Mouse (Mus musculus) embryonic facial prominence, embryonic 11.5 days (tissue): ENCODE measurements around the gene Soat1. TPM values are rescaled to one million over a fixed set of nuclear protein-coding genes. Genes with fewer than 3 reads are reported as not detected.

Experiments used
- ATAC-seq: fragments of 200-750 bp; cut with Nextera tagmentation; replicated peaks from 2 replicates; pipeline ENCODE4 v1.8.0; 2017; ENCODE audit warnings: low read depth; ENCODE audit not compliant: insufficient number of reproducible peaks, low FRiP score, low TSS enrichment
- DNase-seq: peaks from one replicate; pipeline ENCODE4 v3.0.0-alpha.2; 2015; ENCODE audit warnings: low spot score
- H3K27ac ChIP-seq: fragments of 300-500 bp; sonication (generic); replicated peaks from 2 replicates; pipeline ENCODE4 v1.5.1; 2014; ENCODE audit warnings: mild to moderate bottlenecking, low read depth, low read length, control low read depth
- H3K27me3 ChIP-seq: fragments of 300-500 bp; sonication (generic); 2 replicates; pipeline ENCODE4 v1.6.1; 2014; ENCODE audit warnings: mild to moderate bottlenecking, low read length, moderate library complexity, mixed read lengths; ENCODE audit not compliant: control insufficient read depth, insufficient read depth
- H3K36me3 ChIP-seq: fragments of 300-500 bp; sonication (generic); replicated peaks from 2 replicates; pipeline ENCODE4 v1.6.1; 2014; ENCODE audit warnings: low read depth, mild to moderate bottlenecking, low read length, moderate library complexity, mixed read lengths; ENCODE audit not compliant: control insufficient read depth, insufficient read depth
- H3K4me1 ChIP-seq: fragments of 300-500 bp; sonication (generic); 2 replicates; pipeline ENCODE4 v1.6.1; 2014; ENCODE audit warnings: low read length, mixed read lengths; ENCODE audit not compliant: control insufficient read depth, insufficient read depth
- H3K4me2 ChIP-seq: fragments of 300-500 bp; sonication (generic); 2 replicates; pipeline ENCODE4 v1.6.1; 2014; ENCODE audit warnings: low read depth, mild to moderate bottlenecking, control low read depth, low read length, moderate library complexity
- H3K4me3 ChIP-seq: fragments of 300-500 bp; sonication (generic); 2 replicates; pipeline ENCODE4 v1.5.1; 2014; ENCODE audit warnings: low read depth, low read length, control low read depth
- H3K9ac ChIP-seq: fragments of 300-500 bp; sonication (generic); replicated peaks from 2 replicates; pipeline ENCODE4 v1.6.1; 2014; ENCODE audit warnings: mild to moderate bottlenecking, control low read depth, low read length
- H3K9me3 ChIP-seq: fragments of 300-500 bp; sonication (generic); replicated peaks from 2 replicates; pipeline ENCODE4 v1.6.1; 2016; ENCODE audit warnings: mild to moderate bottlenecking, low read length, inconsistent platforms, mixed read lengths; ENCODE audit not compliant: control insufficient read depth
- WGBS: fragments of 180-500 bp; shearing (Covaris S2); extraction: QIAGEN DNeasy Blood & Tissue Kit; methylation state at CpG from one replicate; pipeline ENCODE4 v1.1.7; 2014; 5-methylcytosine and 5-hydroxymethylcytosine counted together
- polyA plus RNA-seq: library from polyadenylated mRNA; unstranded; fragments of >200 nt; fragmentation: Nextera tagmentation; extraction: Ambion mirVana; gene quantifications from 2 replicates; pipeline ENCODE4 v1.2.1, GENCODE M21; 2014

The Soat1 gene
- polyA plus RNA-seq, 1 experiment from 2014 or later = 25.3 TPM

DNA sequence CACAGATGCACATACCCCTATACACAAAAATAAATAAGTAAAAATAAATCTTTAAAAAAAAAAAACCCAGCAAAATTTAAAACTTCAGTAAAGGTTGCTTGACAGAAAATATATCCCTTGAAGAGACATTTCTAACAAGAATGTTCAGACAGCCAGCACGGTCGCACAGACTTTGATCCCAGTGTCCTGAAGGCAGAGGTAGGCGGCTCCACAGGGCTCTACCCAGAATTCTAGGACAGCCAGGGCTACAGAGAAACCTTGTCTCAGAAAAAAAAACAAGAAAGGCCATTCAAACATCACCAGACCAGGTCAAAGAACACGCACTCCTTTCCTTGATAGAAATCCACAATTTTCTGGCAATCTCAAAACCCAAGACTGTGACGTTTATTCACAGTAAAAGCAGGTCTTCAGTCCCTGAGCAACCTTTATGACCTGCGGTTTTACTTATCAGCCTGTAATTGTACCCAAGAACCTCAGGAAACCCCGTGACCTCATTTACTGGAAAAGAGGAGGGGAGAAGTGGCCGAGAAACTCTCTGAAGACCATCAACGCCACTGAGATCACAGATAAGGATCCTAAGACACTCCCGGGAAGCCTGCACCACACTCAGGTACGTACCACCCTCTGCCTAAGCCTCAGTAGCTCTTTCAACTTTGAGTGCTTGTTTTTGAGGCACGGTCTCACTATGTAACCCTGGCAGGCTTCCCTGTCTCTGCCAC is 11.7 kb downstream of the Soat1 start:
- ATAC-seq (no peak), DNase-seq (no peak)
- Histone ChIP-seq H3K9ac (no peak overlapping the region), H3K4me1 (no peaks in the 10 kb centered on the region), H3K4me2 (no peak overlapping the region), H3K27me3 (no peaks in the 10 kb centered on the region), H3K9me3 (no peaks in the 10 kb centered on the region), H3K27ac (no peak overlapping the region), H3K4me3 (no peak overlapping the region), H3K36me3 (no peaks in the 10 kb centered on the region)
- WGBS = 78% methylated on average over 12 of the region's 12 CpGs

DNA sequence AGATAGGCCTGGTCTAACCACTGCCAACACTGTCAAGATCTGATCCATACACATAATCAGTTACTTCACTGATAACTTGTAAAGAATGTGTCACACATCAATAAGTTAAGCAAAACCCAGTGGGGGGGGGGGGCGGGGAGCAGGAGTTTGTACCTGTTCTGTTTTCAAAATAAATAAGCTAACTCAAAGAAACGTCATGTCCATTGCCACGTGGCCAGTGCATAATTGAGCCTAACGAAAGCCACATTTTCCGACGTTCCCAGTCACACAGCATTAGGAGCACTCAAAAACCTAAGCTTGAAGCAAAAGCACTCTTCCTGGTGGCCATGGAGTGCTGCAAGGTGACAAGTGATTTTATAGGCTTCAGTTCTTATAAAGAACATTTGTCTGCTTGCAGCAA is 13.1 kb downstream of the Soat1 start:
- WGBS = 52% methylated on average over 6 of the region's 6 CpGs

DNA sequence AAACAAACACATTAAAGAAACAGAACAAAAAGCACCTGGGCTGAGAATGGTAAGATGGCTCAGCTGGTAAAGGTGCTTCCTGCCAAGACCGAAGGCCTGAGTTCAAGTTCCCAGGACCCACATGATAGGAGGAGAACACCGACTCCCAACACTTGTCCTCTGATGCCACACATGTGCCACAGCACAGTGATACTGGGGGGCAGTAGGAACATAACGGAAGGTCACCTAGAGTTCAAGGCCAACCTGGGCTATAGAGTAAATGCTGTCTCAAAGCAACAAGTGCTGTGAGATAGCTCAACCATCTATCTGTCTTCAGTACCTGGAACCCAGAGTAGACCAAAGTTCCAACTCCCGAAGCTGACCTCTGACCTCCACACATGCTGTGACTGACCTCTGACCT is 13.9 kb downstream of the Soat1 start:
- H3K27ac ChIP-seq = no peak overlapping the region
- ATAC-seq = no peak
- WGBS = 88% methylated on average over 4 of the region's 4 CpGs
- no peak overlapping the region for H3K4me3 ChIP-seq
- no peaks in the 10 kb centered on the region for H3K4me1 ChIP-seq
- no peaks in the 10 kb centered on the region for H3K27me3 ChIP-seq
- no peaks in the 10 kb centered on the region for H3K9me3 ChIP-seq
- H3K9ac ChIP-seq = no peak overlapping the region
- no peak for DNase-seq
- H3K4me2 ChIP-seq = no peak overlapping the region
- H3K36me3 ChIP-seq = no peaks in the 10 kb centered on the region

More for the DNA sequence above, 13.1 kb downstream of the Soat1 start:
- ATAC-seq (no peak), DNase-seq (peak; percentile 23)
- Histone ChIP-seq H3K4me1 (no peaks in the 10 kb centered on the region), H3K4me3 (no peak overlapping the region), H3K27ac (no peak overlapping the region), H3K27me3 (no peaks in the 10 kb centered on the region), H3K36me3 (no peaks in the 10 kb centered on the region), H3K9ac (no peak overlapping the region), H3K9me3 (no peaks in the 10 kb centered on the region), H3K4me2 (no peak overlapping the region)

DNA sequence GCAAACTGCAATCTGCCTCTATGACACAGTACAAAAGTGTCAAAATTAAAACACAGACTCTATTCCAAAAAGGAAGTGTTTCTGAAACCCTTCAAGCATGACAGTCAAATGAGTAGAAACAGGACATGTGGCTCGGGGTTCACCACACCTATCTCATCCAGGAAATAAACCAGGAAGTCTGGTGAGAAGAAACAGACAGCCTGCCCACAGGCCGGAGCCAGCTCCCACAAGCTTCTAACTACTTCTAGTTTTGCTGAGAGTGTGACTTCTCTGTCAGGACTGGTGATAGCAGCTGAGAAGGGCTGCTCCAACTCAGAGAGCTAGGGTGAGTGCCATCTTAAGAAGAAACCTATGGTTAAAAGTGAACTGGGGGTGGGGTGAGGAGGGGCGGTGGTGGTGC is 14.4 kb downstream of the Soat1 start:
- no peak overlapping the region for H3K4me2 ChIP-seq
- 76% methylated on average over 3 of the region's 3 CpGs for WGBS
- H3K4me1 ChIP-seq = no peaks in the 10 kb centered on the region
- no peak for ATAC-seq
- no peak for DNase-seq
- H3K36me3 ChIP-seq = no peaks in the 10 kb centered on the region
- H3K27ac ChIP-seq = no peak overlapping the region
- no peak overlapping the region for H3K9ac ChIP-seq
- H3K27me3 ChIP-seq = no peaks in the 10 kb centered on the region
- no peaks in the 10 kb centered on the region for H3K9me3 ChIP-seq
- H3K4me3 ChIP-seq = no peak overlapping the region

DNA sequence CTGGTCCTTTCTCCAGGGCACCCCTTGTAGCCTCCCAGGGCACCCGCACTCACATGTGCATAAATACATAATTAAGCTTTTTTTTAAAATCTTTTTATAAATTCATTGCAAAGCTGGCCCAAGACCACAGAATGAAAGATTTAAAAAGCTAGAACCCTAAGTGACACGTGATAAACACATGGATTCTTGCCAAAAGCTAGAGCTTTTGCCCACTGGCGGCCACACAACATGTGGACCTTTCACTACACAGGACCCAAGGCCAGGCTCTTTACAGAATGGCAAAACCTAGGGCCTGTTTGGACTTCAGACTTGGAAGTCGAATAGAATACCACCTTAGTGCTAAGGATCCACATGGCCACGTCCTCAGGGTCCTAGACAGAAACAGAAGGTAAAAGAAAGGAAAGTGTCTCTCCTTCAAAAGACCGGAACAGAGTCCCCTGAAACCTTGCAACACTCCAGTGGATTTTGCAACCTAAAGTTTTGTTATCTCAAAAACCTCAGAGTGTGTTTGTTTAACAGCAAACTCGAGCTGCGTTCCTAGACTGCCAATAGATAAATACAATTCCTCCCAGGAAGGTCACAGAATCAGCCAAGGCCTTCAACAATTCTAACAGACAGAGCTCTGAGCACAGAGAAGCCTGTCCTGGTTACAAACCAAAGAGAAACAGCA is 15.6 kb downstream of the Soat1 start:
- no peak for DNase-seq
- Histone ChIP-seq H3K36me3 (no peaks in the 10 kb centered on the region), H3K27ac (no peak overlapping the region), H3K9ac (no peak overlapping the region), H3K9me3 (no peaks in the 10 kb centered on the region), H3K4me3 (no peak overlapping the region), H3K27me3 (no peaks in the 10 kb centered on the region), H3K4me2 (no peak overlapping the region), H3K4me1 (no peaks in the 10 kb centered on the region)
- 81% methylated on average over 8 of the region's 8 CpGs for WGBS
- ATAC-seq = no peak

DNA sequence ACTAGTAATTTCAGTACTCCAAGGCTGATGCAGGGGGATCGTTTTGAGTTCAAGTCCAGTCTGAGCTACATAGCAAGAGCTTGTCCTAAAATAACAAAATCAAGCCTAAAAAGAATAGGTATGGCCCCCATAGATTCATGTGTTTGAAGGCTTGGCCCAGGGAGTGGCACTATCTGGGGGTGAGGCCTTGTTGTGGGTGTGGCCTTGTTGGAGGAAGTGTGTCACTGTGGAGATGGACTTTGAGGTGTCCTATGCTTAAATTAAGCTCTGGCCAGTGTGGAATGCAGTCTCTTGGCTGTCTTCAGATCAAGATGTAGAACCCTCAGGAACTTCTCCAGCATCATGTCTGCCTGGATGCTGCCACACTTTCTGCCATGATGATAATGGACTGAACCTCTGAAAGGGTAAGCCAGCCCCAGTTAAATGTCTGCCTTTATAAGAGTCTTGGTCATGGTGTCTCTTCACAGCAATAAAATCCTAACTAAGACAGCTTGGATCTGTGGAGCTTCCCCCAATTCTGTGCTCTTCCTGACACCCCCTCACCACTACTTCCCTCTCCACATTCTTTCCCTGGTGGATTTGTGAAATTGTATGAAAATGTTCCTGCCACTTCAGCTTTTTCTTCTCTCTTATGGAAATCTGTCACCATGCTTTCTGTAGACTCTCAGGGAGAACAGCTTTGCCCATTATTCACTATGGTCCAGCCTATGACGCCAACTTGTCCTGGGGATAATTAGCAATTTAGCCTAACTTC is 18.9 kb downstream of the Soat1 start:
- Histone ChIP-seq H3K4me3 (no peak overlapping the region), H3K27me3 (no peaks in the 10 kb centered on the region), H3K4me2 (no peak overlapping the region), H3K4me1 (no peaks in the 10 kb centered on the region), H3K9me3 (no peaks in the 10 kb centered on the region), H3K9ac (no peak overlapping the region), H3K36me3 (no peaks in the 10 kb centered on the region), H3K27ac (no peak overlapping the region)
- ATAC-seq = no peak
- whole genome bisulfite sequencing = 89% methylated on average over 2 of the region's 2 CpGs
- no peak for DNase-seq

DNA sequence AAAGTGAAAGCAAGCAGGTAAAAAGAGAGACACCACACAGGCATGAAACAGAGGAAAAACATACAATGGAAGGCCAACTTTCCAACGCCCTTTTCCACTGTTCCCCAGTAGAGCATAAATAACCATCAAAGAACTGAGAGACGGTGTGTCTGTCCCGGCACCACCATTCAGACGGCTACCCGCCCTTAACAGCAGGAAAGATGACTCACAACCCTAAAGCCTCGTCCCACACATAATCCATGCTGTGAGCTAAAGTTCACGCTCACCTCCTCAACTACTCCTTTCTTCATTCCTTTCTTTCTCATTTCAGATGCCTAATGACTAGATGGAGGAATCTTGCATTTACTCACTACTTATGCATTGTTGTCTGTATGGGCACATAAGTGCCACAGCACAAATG is 19.7 kb downstream of the Soat1 start:
- H3K9ac ChIP-seq = no peak overlapping the region
- ATAC-seq = no peak
- H3K4me3 ChIP-seq = no peak overlapping the region
- no peaks in the 10 kb centered on the region for H3K27me3 ChIP-seq
- H3K4me2 ChIP-seq = no peak overlapping the region
- no peak for DNase-seq
- WGBS = 78% methylated on average over 7 of the region's 7 CpGs
- H3K9me3 ChIP-seq = no peaks in the 10 kb centered on the region
- no peaks in the 10 kb centered on the region for H3K4me1 ChIP-seq
- H3K36me3 ChIP-seq = no peaks in the 10 kb centered on the region
- no peak overlapping the region for H3K27ac ChIP-seq

DNA sequence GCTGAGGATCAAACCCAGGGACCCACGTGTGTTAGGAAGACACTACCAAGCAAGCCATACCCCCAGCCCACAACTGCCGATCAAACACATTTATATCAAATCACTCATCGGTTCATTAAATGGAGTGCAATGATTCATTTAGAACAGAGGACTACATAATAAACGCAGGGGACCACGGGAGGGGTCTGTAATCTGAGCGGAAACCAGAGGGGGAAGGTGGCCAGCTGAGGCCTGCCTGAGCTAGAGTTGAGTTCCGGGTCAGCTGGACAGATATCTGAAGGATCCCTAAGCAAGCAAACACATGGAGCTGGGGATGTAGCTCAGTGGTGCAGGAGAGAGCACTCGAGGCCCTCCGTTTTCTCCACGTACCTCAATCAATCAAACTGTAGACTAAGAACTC is 20.3 kb downstream of the Soat1 start:
- no peaks in the 10 kb centered on the region for H3K4me1 ChIP-seq
- no peak overlapping the region for H3K4me3 ChIP-seq
- ATAC-seq = no peak
- H3K36me3 ChIP-seq = no peaks in the 10 kb centered on the region
- H3K27me3 ChIP-seq = no peaks in the 10 kb centered on the region
- no peak overlapping the region for H3K27ac ChIP-seq
- WGBS = 81% methylated on average over 10 of the region's 10 CpGs
- no peaks in the 10 kb centered on the region for H3K9me3 ChIP-seq
- no peak overlapping the region for H3K9ac ChIP-seq
- no peak overlapping the region for H3K4me2 ChIP-seq
- no peak for DNase-seq
